Mouse (Mus musculus) hindbrain, embryonic 15.5 days (tissue): Measurements from ENCODE around the gene Gabbr2. TPM values are rescaled to one million over a fixed set of nuclear protein-coding genes. Genes with fewer than 3 reads are reported as not detected.

Experiments used
- ATAC-seq: fragments of 200-750 bp; cut with Nextera tagmentation; 2 replicates; pipeline ENCODE4 v1.8.0; 2017; ENCODE audit warnings: low read depth, moderate number of reproducible peaks, moderate TSS enrichment; ENCODE audit not compliant: low FRiP score
- H3K27ac ChIP-seq: fragments of 300-500 bp; sonication (generic); replicated peaks from 2 replicates; pipeline ENCODE4 v1.5.1; 2015; ENCODE audit warnings: mild to moderate bottlenecking, inconsistent platforms
- H3K27me3 ChIP-seq: fragments of 300-500 bp; sonication (generic); 2 replicates; pipeline ENCODE4 v1.6.1; 2015; ENCODE audit warnings: control low read depth, inconsistent platforms
- H3K36me3 ChIP-seq: fragments of 300-500 bp; sonication (generic); 2 replicates; pipeline ENCODE4 v1.6.1; 2015; ENCODE audit warnings: control low read depth, inconsistent platforms
- H3K4me1 ChIP-seq: fragments of 300-500 bp; sonication (generic); replicated peaks from 2 replicates; pipeline ENCODE4 v1.6.1; 2015; ENCODE audit warnings: control low read depth, inconsistent platforms
- H3K4me2 ChIP-seq: fragments of 300-500 bp; sonication (generic); 2 replicates; pipeline ENCODE4 v1.6.1; 2015; ENCODE audit warnings: moderate library complexity, mild to moderate bottlenecking, inconsistent platforms
- H3K4me3 ChIP-seq: fragments of 300-500 bp; sonication (generic); 2 replicates; pipeline ENCODE4 v1.5.1; 2015; ENCODE audit warnings: mild to moderate bottlenecking, inconsistent platforms
- H3K9ac ChIP-seq: fragments of 300-500 bp; sonication (generic); 2 replicates; pipeline ENCODE4 v1.6.1; 2015; ENCODE audit warnings: inconsistent platforms
- H3K9me3 ChIP-seq: fragments of 300-500 bp; sonication (generic); 2 replicates; pipeline ENCODE4 v1.6.1; 2016; ENCODE audit warnings: control low read depth, inconsistent platforms
- WGBS: fragments of 180-500 bp; shearing (Covaris S2); methylation state at CpG from one replicate; pipeline ENCODE4 v1.1.7; 2015; 5-methylcytosine and 5-hydroxymethylcytosine counted together
- polyA plus RNA-seq: library from polyadenylated mRNA; unstranded; fragments of >200 nt; fragmentation: Nextera tagmentation; extraction: Ambion mirVana; gene quantifications from 2 replicates; pipeline ENCODE4 v1.2.1, GENCODE M21; 2015

Gabbr2 gene
- polyA plus RNA-seq, 1 experiment from 2014 or later, result 17.2 TPM

DNA sequence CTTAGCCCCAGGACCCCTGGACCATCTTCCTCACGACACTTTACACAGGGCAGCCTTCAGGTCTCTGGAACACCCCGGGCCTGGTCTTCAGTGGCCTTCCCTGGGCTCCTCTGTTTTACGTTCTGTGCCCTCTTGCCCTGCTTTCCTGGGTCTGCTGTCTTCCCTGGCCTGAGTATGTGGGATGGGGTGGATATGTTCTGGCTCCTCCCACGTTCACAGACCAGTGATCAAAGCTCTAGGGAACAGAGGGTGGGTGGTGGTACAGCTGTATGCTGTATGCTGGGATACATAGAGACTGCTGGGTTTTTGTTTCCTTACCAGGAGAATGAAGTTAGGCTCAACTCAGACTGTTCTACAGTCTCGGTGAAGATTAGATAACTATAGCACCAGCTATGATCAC lies 274.5 kb downstream of the Gabbr2 start:
- WGBS, result 34% methylated on average over 5 of the region's 5 CpGs
- Histone ChIP-seq H3K27ac (no peak overlapping the region), H3K4me3 (no peak overlapping the region), H3K4me2 (no peak overlapping the region), H3K9ac (no peak overlapping the region), H3K36me3 (peaks cover 10% of the 10 kb centered on the region; the same call in 1 of the 2 replicates), H3K9me3 (no peaks in the 10 kb centered on the region), H3K4me1 (no peaks in the 10 kb centered on the region), H3K27me3 (no peaks in the 10 kb centered on the region)
- no peak for ATAC-seq

DNA sequence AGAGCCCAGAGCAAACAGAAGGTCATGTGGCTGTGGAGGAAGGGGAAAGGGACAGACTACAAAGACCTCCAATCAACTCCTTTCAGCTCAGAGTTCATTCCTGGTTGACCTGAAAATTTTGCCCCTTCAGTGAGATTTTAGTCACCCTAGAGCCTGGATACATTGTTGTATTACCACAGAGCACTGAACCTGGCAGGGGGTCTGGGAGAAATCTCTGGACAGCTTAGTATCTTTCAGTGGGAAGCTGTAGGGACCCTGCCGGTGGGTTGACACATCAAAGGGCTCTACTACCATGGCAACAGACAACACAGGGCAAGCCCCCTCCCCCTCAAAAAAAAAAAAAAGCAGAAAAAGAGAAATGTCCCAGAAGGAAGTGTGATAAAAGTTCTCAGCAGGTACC lies 275.3 kb downstream of the Gabbr2 start:
- Histone ChIP-seq H3K36me3 (peaks cover 10% of the 10 kb centered on the region; the same call in 1 of the 2 replicates), H3K4me1 (0 out of 2 replicates have a peak, but pooled peaks cover 1% of the 10 kb centered on the region), H3K27ac (no peak overlapping the region), H3K4me2 (no peak overlapping the region), H3K27me3 (no peaks in the 10 kb centered on the region), H3K4me3 (no peak overlapping the region), H3K9ac (no peak overlapping the region), H3K9me3 (no peaks in the 10 kb centered on the region)
- no peak for ATAC-seq
- WGBS, result 0% methylated on average over 1 of the region's 1 CpGs

DNA sequence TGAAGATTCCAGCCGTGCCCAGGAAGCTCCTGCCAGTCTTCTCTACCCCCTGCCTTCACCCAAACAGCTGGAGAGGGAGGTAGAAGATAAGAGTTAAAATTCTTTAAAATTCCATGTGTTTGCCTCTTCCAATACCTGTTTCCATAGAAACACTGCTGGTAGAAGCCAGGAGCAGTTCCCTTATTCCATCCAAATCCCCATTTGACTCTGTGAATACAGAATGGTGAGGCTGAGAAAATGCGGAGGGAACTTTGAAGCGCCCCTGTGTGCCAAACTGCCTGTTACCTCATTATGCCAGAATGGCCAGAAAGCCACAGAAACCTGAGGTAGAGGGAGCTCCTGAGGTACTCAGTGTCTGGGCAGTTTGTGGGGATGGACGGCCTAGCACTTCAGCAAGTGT lies 281.1 kb downstream of the Gabbr2 start:
- Histone ChIP-seq H3K9ac (no peak overlapping the region), H3K36me3 (peaks cover 10% of the 10 kb centered on the region; the same call in 1 of the 2 replicates), H3K9me3 (no peaks in the 10 kb centered on the region), H3K4me3 (no peak overlapping the region), H3K4me1 (peaks cover 21% of the 10 kb centered on the region), H3K27ac (peak overlapping the region; percentile 61), H3K4me2 (no peak overlapping the region), H3K27me3 (no peaks in the 10 kb centered on the region)
- WGBS, result 52% methylated on average over 4 of the region's 4 CpGs
- no peak for ATAC-seq

DNA sequence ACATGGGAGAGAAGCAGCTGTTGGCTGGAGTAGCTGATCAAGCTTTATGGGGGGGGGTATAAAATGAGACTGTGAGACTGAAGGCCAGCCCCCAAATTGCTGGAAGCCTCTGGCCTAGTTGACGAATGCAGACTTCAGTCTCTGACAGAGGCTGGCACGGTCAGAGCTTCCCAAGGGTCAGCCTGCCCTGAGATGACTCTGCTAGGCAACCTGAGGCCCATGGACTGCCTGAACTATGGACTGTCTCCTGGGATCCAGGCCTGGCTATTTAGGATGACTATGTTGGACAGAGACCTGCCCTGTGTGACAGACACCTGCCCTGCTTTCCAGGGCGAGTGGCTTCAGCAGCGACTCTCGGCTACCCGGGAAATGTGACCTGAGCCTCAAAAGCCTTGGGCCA lies 281.7 kb downstream of the Gabbr2 start:
- Histone ChIP-seq H3K4me2 (no peak overlapping the region), H3K36me3 (peaks cover 10% of the 10 kb centered on the region; the same call in 1 of the 2 replicates), H3K4me3 (no peak overlapping the region), H3K4me1 (peaks cover 21% of the 10 kb centered on the region), H3K27ac (peak overlapping the region; percentile 61), H3K27me3 (no peaks in the 10 kb centered on the region), H3K9me3 (no peaks in the 10 kb centered on the region), H3K9ac (no peak overlapping the region)
- peak; percentile 55; the same call in 1 of the 2 replicates for ATAC-seq
- WGBS, result 59% methylated on average over 6 of the region's 6 CpGs

DNA sequence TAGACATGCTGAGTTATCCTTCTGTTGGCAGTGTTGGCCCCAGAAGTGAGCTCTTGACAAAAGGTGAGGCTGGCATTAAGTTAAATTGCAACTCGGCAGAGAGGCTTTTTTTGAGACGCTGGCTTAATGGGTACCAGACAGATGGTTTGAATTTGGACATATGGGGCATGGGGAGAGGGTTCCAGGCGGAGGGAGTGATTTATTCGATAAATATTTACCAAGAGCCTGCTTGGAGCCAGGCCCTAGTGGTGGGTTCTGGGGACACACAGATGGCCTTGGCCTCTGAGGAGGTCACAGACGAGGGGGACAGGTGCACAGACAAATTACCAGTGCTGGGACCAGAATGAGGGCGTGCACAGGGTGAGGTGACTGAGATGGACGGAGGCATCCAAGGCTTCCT lies 282.2 kb downstream of the Gabbr2 start:
- 65% methylated on average over 7 of the region's 7 CpGs for WGBS
- no peak overlapping the region for H3K9ac ChIP-seq
- H3K27ac ChIP-seq, result peak overlapping the region; percentile 61

DNA sequence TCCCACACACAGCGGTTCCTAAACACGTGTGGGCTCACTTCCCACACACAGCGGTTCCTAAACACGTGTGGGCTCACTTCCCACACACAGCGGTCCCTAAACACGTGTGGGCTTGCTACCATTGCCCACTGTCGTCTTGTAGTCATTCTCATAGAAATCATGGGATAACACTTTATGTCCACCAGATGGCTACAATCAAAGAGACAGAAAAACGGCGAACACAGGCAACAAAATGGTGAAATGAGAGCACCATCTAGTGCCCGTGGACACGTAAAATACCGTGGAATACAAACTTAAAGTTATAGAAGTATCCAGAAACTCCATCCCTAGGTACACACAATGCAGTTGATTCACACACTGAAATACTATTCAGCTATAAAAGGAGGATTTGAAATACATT lies 285.9 kb downstream of the Gabbr2 start:
- Histone ChIP-seq H3K4me3 (no peak overlapping the region), H3K36me3 (no peaks in the 10 kb centered on the region), H3K9ac (no peak overlapping the region), H3K4me1 (peaks cover 13% of the 10 kb centered on the region), H3K27ac (no peak overlapping the region), H3K9me3 (no peaks in the 10 kb centered on the region), H3K4me2 (no peak overlapping the region), H3K27me3 (no peaks in the 10 kb centered on the region)
- 80% methylated on average over 12 of the region's 12 CpGs for WGBS
- no peak for ATAC-seq

More for the DNA sequence above, 282.2 kb downstream of the Gabbr2 start:
- Histone ChIP-seq H3K4me1 (peaks cover 21% of the 10 kb centered on the region), H3K36me3 (peaks cover 10% of the 10 kb centered on the region; the same call in 1 of the 2 replicates), H3K9me3 (no peaks in the 10 kb centered on the region), H3K4me3 (no peak overlapping the region), H3K4me2 (no peak overlapping the region), H3K27me3 (no peaks in the 10 kb centered on the region)
- ATAC-seq, result no peak

DNA sequence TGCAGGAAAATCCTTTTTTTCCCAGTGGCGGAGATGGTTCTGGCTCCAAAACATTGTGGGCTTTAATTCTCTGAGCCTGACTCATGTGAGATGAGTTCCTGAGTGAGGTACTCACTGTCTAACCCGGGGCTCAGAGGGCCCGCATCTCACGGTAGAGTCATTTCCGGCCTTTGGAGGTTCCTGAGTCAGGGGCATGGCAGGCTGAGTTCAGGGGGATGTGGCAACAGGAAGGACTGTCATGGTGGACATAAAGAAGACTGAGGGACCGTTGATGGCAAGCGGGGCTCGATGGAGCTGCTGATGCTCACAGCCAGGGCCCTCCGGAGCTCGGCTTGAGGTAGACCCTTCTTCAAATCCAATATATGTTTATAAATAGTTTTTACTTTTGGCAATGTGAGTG lies 288.5 kb downstream of the Gabbr2 start:
- no peak overlapping the region for H3K9ac ChIP-seq
- no peak overlapping the region for H3K27ac ChIP-seq
- H3K9me3 ChIP-seq, result no peaks in the 10 kb centered on the region
- WGBS, result 94% methylated on average over 10 of the region's 10 CpGs
- no peak overlapping the region for H3K4me3 ChIP-seq
- no peaks in the 10 kb centered on the region for H3K27me3 ChIP-seq
- H3K4me2 ChIP-seq, result no peak overlapping the region
- peaks cover 9% of the 10 kb centered on the region; the same call in 1 of the 2 replicates for H3K4me1 ChIP-seq
- no peaks in the 10 kb centered on the region for H3K36me3 ChIP-seq
- ATAC-seq, result no peak

DNA sequence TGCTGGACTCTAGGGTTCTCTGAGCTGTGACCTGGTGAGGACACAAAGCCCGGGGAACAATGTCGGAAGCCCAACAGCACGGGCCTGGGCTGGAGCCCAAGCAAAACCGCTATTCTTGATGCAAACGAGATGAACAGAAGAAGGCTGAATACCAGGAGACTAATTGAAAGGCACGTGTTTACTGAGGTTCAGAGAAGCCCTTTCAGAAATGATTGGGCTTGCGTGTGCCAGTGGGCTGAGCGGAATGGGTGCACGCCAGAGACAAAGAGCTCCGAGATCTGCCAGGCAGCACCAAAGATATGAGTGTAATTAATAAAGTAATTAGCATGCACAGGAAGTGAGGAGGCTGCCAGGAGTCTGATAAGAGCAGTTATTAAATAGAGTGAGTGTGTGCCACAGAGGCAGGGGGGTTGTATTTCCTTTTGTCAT lies 291.4 kb downstream of the Gabbr2 start:
- no peaks in the 10 kb centered on the region for H3K27me3 ChIP-seq
- no peak overlapping the region for H3K4me3 ChIP-seq
- ATAC-seq, result peak; percentile 70
- no peak overlapping the region for H3K4me2 ChIP-seq
- H3K4me1 ChIP-seq, result peaks cover 9% of the 10 kb centered on the region; the same call in 1 of the 2 replicates
- 41% methylated on average over 10 of the region's 10 CpGs for WGBS
- H3K27ac ChIP-seq, result no peak overlapping the region
- H3K9ac ChIP-seq, result no peak overlapping the region
- no peaks in the 10 kb centered on the region for H3K36me3 ChIP-seq
- no peaks in the 10 kb centered on the region for H3K9me3 ChIP-seq

DNA sequence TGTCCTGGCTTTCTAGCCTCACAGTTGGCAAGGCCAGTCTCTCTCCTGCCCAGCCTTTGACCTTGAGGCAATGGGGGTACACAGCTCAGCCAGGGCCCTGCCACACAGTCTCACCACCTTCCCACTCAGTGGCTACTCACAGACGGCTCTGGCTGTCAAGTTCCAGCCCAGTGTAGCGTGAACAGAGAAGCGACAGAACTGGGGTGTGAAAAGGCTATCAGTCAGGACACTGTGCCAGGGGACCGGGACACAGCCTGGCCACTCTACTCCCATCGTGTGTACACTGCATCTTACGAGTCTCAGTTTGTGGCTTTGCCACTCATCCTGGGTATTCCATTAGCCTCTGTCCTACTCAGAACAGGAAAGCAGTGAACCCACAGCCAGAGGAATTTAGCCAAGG lies 295.2 kb downstream of the Gabbr2 start:
- H3K9ac ChIP-seq, result no peak overlapping the region
- no peak overlapping the region for H3K4me2 ChIP-seq
- 69% methylated on average over 6 of the region's 6 CpGs for WGBS
- H3K36me3 ChIP-seq, result no peaks in the 10 kb centered on the region
- ATAC-seq, result no peak
- H3K9me3 ChIP-seq, result no peaks in the 10 kb centered on the region
- H3K27ac ChIP-seq, result no peak overlapping the region
- no peak overlapping the region for H3K4me3 ChIP-seq
- H3K27me3 ChIP-seq, result no peaks in the 10 kb centered on the region
- H3K4me1 ChIP-seq, result peaks cover 9% of the 10 kb centered on the region; the same call in 1 of the 2 replicates

DNA sequence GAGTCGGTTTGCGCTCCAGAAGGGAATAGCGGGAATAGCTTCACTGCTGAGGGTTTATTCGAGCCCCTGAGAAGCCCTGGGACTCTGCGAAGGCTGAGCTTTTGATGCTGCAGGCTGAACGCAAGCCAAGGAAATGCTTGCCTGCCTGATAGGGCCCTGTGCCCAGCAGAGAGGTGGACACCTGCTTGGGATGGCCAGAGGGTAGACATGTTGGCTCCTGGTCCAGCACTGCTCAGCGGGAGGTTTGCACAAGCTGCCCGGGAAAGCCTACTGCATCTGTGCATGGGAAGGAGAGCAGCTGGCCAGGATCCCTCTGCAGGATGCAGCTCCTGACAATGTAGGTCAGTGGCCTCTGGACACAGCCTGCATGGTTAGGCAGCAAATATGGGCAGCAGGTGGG lies 301.1 kb downstream of the Gabbr2 start:
- no peaks in the 10 kb centered on the region for H3K36me3 ChIP-seq
- ATAC-seq, result 0 out of 2 replicates have a peak, but pooled peaks have one; percentile 13
- H3K4me2 ChIP-seq, result no peak overlapping the region
- H3K9ac ChIP-seq, result no peak overlapping the region
- H3K27ac ChIP-seq, result peak overlapping the region; percentile 19; the same call in 1 of the 2 replicates
- H3K4me3 ChIP-seq, result no peak overlapping the region
- H3K4me1 ChIP-seq, result peaks cover 8% of the 10 kb centered on the region; the same call in 1 of the 2 replicates
- H3K9me3 ChIP-seq, result no peaks in the 10 kb centered on the region
- WGBS, result 73% methylated on average over 8 of the region's 8 CpGs
- 0 out of 2 replicates have a peak, but pooled peaks cover 6% of the 10 kb centered on the region for H3K27me3 ChIP-seq

DNA sequence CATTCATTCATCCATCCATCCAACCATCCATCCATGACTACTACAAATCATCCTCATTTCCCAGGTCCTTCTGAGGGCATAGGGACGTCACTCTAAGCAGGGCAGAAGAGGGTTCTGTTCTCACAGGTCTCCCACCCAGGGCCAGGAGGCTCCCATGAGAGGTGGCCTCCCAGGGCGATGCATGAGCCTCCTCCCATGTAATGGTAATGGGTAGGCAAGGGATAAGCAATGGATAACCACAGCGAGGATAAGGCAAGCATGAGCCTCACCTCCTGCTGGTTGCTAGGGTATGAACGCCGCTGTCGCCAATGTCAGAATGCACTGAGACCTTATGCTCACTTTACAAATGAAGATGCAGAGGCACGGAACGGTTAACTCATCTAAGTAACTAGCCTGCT lies 301.7 kb downstream of the Gabbr2 start:
- no peak overlapping the region for H3K4me3 ChIP-seq
- peaks cover 8% of the 10 kb centered on the region; the same call in 1 of the 2 replicates for H3K4me1 ChIP-seq
- H3K9ac ChIP-seq, result no peak overlapping the region
- H3K27ac ChIP-seq, result no peak overlapping the region; the same call in 1 of the 2 replicates
- H3K4me2 ChIP-seq, result no peak overlapping the region
- no peaks in the 10 kb centered on the region for H3K36me3 ChIP-seq
- whole genome bisulfite sequencing, result 75% methylated on average over 8 of the region's 8 CpGs
- H3K9me3 ChIP-seq, result no peaks in the 10 kb centered on the region
- no peak for ATAC-seq
- H3K27me3 ChIP-seq, result 0 out of 2 replicates have a peak, but pooled peaks cover 6% of the 10 kb centered on the region

DNA sequence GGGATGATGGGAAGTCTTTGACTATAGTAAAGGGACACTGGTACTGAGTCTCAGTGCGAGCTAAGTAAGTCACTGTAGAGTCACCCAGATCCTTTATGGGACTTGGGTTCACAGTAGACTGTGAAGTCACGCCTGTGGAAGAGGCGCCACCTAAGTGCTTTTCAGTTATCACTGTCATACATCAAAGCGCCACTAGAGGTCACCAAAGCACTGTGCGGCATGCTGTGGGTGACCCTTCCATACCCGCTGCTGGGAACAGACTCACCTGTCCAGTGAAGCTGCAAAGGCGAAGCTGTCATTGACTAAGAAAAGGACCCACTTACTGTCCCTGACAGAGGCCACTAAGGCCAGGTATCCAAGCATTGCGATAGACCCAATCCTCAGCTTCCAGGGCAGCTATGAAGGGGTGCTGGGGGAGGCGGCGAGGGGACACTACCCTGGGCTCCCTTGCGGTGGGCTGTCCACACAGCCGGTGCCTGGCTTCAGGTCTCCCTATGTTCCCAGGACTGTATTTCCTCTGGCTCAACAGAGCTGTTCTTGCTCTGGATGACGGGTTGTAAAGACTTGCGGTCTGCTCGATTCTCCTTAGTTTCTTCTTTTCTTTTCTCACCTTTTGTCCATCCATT lies 302.2 kb downstream of the Gabbr2 start:
- H3K9me3 ChIP-seq, result no peaks in the 10 kb centered on the region
- WGBS, result 43% methylated on average over 15 of the region's 15 CpGs
- H3K4me3 ChIP-seq, result no peak overlapping the region
- H3K4me1 ChIP-seq, result peaks cover 8% of the 10 kb centered on the region; the same call in 1 of the 2 replicates
- no peaks in the 10 kb centered on the region for H3K36me3 ChIP-seq
- 0 out of 2 replicates have a peak, but pooled peaks cover 6% of the 10 kb centered on the region for H3K27me3 ChIP-seq
- H3K4me2 ChIP-seq, result no peak overlapping the region
- peak; percentile 84 for ATAC-seq
- no peak overlapping the region for H3K9ac ChIP-seq
- H3K27ac ChIP-seq, result no peak overlapping the region
